Mouse (Mus musculus): Measurements from ENCODE around the gene Fcor. TPM values are rescaled to one million over a fixed set of nuclear protein-coding genes. Genes with fewer than 3 reads are reported as not detected.
A peak's percentile ranks its signal among the peaks of the same experiment; 100 is the strongest.

Fcor gene
- polyA plus RNA-seq (2016; fragmentation: Nextera tagmentation; extraction: Ambion mirVana) = 11.0 and 12.6 TPM in 2 replicates

DNA sequence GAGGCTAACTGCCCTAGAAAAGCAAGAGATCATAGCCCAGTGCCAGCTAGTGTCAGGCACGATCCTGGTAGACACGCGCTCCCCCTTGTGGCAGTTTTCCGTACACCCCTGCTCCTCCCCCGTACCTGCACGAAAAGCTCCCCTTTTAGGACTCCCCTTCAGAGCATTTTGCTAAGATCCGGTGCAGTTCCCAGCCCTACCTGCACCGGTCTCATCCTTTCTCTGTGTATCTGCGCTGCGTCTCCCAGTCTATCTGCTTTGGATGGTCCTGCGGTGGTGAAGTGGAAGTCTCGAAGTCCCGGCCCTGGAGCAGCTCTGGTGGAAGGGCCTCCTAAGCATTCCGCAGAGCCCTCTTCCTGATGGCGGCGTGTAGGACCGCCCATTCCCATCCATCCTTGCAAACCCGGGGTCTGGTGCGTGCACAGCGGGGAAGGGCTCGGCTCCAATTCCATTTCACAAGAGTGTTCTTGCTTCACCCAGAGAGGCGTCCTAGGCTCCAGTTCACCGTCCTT lies at the start of gene Fcor:
Gene Fcor (minus strand): TSS at position 383 of the 512 bp plus-strand sequence.
- peak; percentile 91 for DNase-seq (ENCODE audit: low spot score)
- H3K9me3 ChIP-seq (replicated peaks) = no peaks in the 10 kb centered on the region
- no peaks in the 10 kb centered on the region for H3K36me3 ChIP-seq
- WGBS = under 1% methylated on average over 23 of the region's 23 CpGs
- no peaks in the 10 kb centered on the region for H3K27me3 ChIP-seq (ENCODE audit: low read depth, poor library complexity, severe bottlenecking)
- H3K4me1 ChIP-seq = peaks cover 7% of the 10 kb centered on the region; the same call in 1 of the 2 replicates
- peak within 1 kb of the TSS; percentile 84 for H3K27ac ChIP-seq
- peak within 1 kb of the TSS; percentile 58 for H3K4me3 ChIP-seq

- Histone ChIP-seq H3K9me3 (replicated peaks) (no peaks in the 10 kb centered on the region), H3K27ac (no peak overlapping the region), H3K36me3 (no peaks in the 10 kb centered on the region), H3K4me3 (no peak overlapping the region), H3K4me1 (no peaks in the 10 kb centered on the region), H3K27me3 (ENCODE audit: low read depth, poor library complexity, severe bottlenecking) (no peaks in the 10 kb centered on the region)
- WGBS = 62% methylated on average over 1 of the region's 1 CpGs
- DNase-seq (ENCODE audit: low spot score) = no peak
Observed at GRCm38 (mm10) chr8:3721041-3721440, 48.9 kb upstream of the Fcor start.

DNA sequence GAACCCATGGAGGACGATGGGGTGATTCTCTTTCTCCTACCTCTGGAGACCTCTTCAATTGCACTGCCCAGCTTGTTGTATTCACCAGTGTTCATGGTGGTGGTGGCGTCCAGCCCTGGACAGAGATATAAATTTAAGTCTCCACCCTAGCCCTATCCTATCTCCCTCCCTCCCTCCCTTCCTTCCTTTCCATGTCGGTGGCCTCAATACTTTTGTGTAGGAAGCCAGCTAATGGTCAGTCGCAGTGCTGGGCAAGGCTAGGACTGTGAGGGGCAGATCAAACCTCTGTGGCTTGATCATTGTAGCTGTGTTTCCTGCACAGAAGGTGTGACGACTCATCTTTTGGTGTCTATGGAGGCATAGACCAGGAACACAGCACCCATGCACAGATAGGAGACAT lies 48.4 kb upstream of the Fcor start, which contains the start of gene Clec4g:
Gene Clec4g (minus strand): TSS at position 101 of the 400 bp plus-strand sequence.
- WGBS = 76% methylated on average over 5 of the region's 5 CpGs
- Histone ChIP-seq H3K4me3 (no peak within 1 kb of the TSS), H3K4me1 (no peaks in the 10 kb centered on the region), H3K27me3 (ENCODE audit: low read depth, poor library complexity, severe bottlenecking) (no peaks in the 10 kb centered on the region), H3K9me3 (replicated peaks) (no peaks in the 10 kb centered on the region), H3K36me3 (no peaks in the 10 kb centered on the region), H3K27ac (no peak within 1 kb of the TSS)
- no peak for DNase-seq (ENCODE audit: low spot score)

DNA sequence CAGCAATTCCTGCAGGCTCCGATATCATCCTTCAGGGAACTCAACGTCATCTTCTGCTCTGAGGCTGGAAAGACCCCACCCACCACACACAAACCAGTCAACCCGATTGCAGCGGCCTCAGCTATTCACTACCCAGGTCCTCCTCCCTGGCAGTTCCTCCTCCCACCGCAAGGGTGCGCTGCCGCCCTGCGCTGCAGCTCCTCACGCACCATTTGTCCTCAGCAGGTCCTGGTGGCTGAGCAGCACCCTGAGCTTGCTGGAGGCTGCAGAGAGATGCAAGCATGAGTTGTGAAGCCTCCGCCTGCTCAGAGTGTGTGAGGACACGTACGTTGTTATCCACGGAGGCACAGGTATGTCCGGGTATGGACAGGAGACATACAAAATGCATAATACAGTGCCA lies 46.4 kb upstream of the Fcor start:
- no peaks in the 10 kb centered on the region for H3K4me1 ChIP-seq

DNA sequence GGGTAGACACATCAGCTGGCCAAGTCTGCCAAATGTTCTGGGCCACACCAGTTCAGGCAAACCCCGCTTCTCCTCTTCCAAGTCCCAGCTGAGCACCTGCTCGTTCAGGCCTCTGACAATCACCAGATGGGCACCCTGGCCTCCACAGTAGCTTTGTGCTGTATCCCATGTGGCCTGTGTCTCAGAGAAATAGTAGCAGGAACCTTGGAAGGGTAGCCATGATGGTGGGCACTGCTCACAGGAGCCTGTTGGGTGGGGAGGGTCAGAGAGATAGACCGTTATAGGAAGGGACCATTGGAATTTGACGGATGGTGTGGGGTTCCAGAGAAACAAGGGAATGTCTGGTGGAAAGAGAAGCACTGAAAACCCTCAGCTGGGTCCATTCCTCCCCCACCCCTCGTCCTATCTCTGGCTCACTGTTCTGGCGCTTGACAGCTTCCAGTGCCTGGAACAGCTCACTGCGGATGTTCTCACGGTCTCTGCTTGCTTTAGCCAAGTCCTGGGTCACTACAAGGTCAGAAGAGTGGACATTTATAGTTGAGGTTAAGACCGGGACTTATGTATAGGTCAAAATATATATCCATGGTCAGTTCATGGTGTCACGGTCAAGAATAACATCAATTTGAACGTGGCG lies 45.3 kb upstream of the Fcor start:
- no peaks in the 10 kb centered on the region for H3K36me3 ChIP-seq
- no peak for DNase-seq (ENCODE audit: low spot score)
- H3K9me3 ChIP-seq (replicated peaks) = no peaks in the 10 kb centered on the region
- WGBS = 85% methylated on average over 12 of the region's 12 CpGs
- H3K27me3 ChIP-seq (ENCODE audit: low read depth, poor library complexity, severe bottlenecking) = no peaks in the 10 kb centered on the region
- H3K4me3 ChIP-seq = no peak overlapping the region
- no peaks in the 10 kb centered on the region for H3K4me1 ChIP-seq
- H3K27ac ChIP-seq = no peak overlapping the region

More for the DNA sequence above, 46.4 kb upstream of the Fcor start:
- Histone ChIP-seq H3K36me3 (no peaks in the 10 kb centered on the region), H3K27me3 (ENCODE audit: low read depth, poor library complexity, severe bottlenecking) (no peaks in the 10 kb centered on the region), H3K27ac (no peak overlapping the region), H3K9me3 (replicated peaks) (no peaks in the 10 kb centered on the region), H3K4me3 (no peak overlapping the region)
- WGBS = 16% methylated on average over 14 of the region's 14 CpGs
- DNase-seq (ENCODE audit: low spot score) = peak; percentile 77

DNA sequence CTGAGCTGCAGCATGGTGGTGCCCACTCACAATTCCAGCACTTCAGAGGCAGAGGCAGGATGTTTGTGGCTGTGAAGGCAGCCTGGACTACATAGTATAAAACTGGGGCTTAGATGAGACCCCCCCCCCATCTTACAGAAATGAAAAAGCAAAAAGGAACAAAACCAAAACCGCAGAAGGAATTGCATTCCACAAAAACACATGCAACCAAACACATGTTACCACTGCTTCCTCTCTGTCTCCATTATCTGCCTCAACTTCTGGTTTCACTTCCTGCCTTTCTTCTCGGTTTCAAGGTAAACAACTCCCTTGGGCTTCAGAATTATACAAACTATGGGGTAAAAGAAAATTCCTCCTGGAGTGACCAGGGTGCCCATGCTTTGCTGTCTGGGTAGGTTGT lies 39.5 kb upstream of the Fcor start:
- H3K36me3 ChIP-seq = no peaks in the 10 kb centered on the region
- WGBS = 63% methylated on average over 2 of the region's 2 CpGs
- no peak overlapping the region for H3K4me3 ChIP-seq
- H3K9me3 ChIP-seq (replicated peaks) = no peaks in the 10 kb centered on the region
- no peaks in the 10 kb centered on the region for H3K27me3 ChIP-seq (ENCODE audit: low read depth, poor library complexity, severe bottlenecking)
- no peak for DNase-seq (ENCODE audit: low spot score)
- no peak overlapping the region for H3K27ac ChIP-seq
- no peaks in the 10 kb centered on the region for H3K4me1 ChIP-seq

- WGBS = 89% methylated on average over 3 of the region's 3 CpGs
- no peaks in the 10 kb centered on the region for H3K36me3 ChIP-seq
- DNase-seq (ENCODE audit: low spot score) = no peak
- H3K27ac ChIP-seq = no peak overlapping the region
- H3K27me3 ChIP-seq (ENCODE audit: low read depth, poor library complexity, severe bottlenecking) = no peaks in the 10 kb centered on the region
- no peaks in the 10 kb centered on the region for H3K9me3 ChIP-seq (replicated peaks)
- no peak overlapping the region for H3K4me3 ChIP-seq
- no peaks in the 10 kb centered on the region for H3K4me1 ChIP-seq
Observed at GRCm38 (mm10) chr8:3710312-3710711, 38.1 kb upstream of the Fcor start.

DNA sequence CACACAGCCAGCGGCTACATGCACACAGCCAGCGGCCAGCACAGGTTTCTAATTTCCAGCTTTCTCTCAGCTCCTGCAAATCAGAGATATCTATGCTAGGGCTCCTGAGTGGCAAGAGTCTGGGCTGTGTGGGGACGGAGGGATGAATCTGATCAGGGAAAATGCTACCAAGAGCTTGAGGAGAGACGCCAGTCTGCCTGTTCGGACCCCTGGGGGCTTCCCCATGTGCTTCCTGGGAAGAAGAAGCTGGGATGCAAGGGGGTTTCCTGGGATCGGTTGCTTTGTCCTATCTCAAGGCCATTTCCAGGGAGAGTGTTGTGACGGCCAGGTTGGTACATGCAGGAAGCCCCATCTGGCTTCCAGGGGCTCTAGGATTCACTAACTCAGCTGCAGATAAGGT lies 35.4 kb upstream of the Fcor start:
- no peak overlapping the region for H3K4me3 ChIP-seq
- H3K36me3 ChIP-seq = no peaks in the 10 kb centered on the region
- H3K9me3 ChIP-seq (replicated peaks) = no peaks in the 10 kb centered on the region
- H3K4me1 ChIP-seq = no peaks in the 10 kb centered on the region
- no peaks in the 10 kb centered on the region for H3K27me3 ChIP-seq (ENCODE audit: low read depth, poor library complexity, severe bottlenecking)
- 71% methylated on average over 7 of the region's 7 CpGs for WGBS
- no peak overlapping the region for H3K27ac ChIP-seq
- DNase-seq (ENCODE audit: low spot score) = no peak

DNA sequence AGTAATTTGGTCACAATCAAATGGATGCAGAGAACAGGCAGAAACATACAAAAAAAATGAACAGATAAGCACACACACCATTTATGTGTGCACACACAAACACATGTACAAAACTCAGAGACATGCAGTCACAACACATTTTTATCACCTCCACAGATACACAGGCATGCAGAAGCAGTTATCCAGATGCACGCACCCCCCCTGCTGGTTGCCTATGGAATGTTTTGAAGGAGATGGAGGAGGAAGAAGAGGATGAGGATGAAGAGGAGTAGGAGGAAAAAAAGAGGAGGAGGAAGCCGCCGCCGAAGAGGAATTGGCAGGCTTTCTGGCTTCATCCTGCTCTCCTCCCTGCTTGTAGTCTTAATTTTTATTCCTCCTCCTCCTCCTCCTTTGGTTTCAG lies 33.5 kb upstream of the Fcor start:
- Histone ChIP-seq H3K4me3 (no peak overlapping the region), H3K9me3 (replicated peaks) (no peaks in the 10 kb centered on the region), H3K27me3 (ENCODE audit: low read depth, poor library complexity, severe bottlenecking) (no peaks in the 10 kb centered on the region), H3K27ac (no peak overlapping the region), H3K4me1 (no peaks in the 10 kb centered on the region), H3K36me3 (no peaks in the 10 kb centered on the region)
- no peak for DNase-seq (ENCODE audit: low spot score)
- 68% methylated on average over 4 of the region's 4 CpGs for WGBS

GRCm38 (mm10) chr8:3701491-3701890 lies 29.3 kb upstream of the Fcor start:
- no peaks in the 10 kb centered on the region for H3K9me3 ChIP-seq (replicated peaks)
- WGBS = 95% methylated on average over 1 of the region's 1 CpGs
- no peaks in the 10 kb centered on the region for H3K36me3 ChIP-seq
- DNase-seq (ENCODE audit: low spot score) = no peak
- H3K27ac ChIP-seq = no peak overlapping the region
- no peaks in the 10 kb centered on the region for H3K27me3 ChIP-seq (ENCODE audit: low read depth, poor library complexity, severe bottlenecking)
- H3K4me1 ChIP-seq = no peaks in the 10 kb centered on the region
- H3K4me3 ChIP-seq = no peak overlapping the region

DNA sequence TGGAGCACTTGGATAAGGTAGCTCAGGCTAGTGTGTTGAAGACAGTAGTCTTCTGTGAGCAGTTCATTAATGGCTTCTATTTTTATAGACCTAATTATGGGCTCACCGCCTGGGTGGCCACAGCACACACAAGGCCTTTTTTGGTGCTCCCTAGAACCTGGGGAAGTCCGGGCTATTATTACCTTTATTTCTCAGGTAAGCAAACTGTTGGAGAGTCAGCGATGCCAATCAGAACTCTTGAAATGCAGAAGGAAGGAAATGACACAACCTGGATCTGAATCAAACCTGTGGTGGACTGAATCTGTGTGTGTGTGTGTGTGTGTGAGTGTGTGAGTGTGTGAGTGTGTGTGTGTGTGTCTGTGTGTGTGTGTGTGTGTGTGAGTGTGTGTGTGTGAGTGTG lies 22.0 kb upstream of the Fcor start, which contains the start of gene Fcer2a:
Gene Fcer2a (minus strand): TSS at position 55 of the 400 bp plus-strand sequence.
- 87% methylated on average over 3 of the region's 3 CpGs for WGBS
- Histone ChIP-seq H3K4me3 (no peak within 1 kb of the TSS), H3K27me3 (ENCODE audit: low read depth, poor library complexity, severe bottlenecking) (no peaks in the 10 kb centered on the region), H3K9me3 (replicated peaks) (no peaks in the 10 kb centered on the region), H3K4me1 (no peaks in the 10 kb centered on the region), H3K27ac (no peak within 1 kb of the TSS), H3K36me3 (no peaks in the 10 kb centered on the region)
- no peak for DNase-seq (ENCODE audit: low spot score)

- H3K27ac ChIP-seq = no peak overlapping the region
- WGBS = 83% methylated on average over 3 of the region's 3 CpGs
Observed at GRCm38 (mm10) chr8:3690774-3691173, 18.6 kb upstream of the Fcor start.

GRCm38 (mm10) chr8:3687537-3687936 lies 15.4 kb upstream of the Fcor start:
- Histone ChIP-seq H3K27ac (no peak overlapping the region), H3K9me3 (replicated peaks) (no peaks in the 10 kb centered on the region), H3K4me3 (no peak overlapping the region), H3K27me3 (ENCODE audit: low read depth, poor library complexity, severe bottlenecking) (no peaks in the 10 kb centered on the region), H3K4me1 (no peaks in the 10 kb centered on the region), H3K36me3 (peaks cover 9% of the 10 kb centered on the region)
- WGBS = 78% methylated on average over 6 of the region's 6 CpGs
- no peak for DNase-seq (ENCODE audit: low spot score)

More at GRCm38 (mm10) chr8:3690774-3691173, 18.6 kb upstream of the Fcor start:
- Histone ChIP-seq H3K36me3 (no peaks in the 10 kb centered on the region), H3K4me1 (no peaks in the 10 kb centered on the region), H3K27me3 (ENCODE audit: low read depth, poor library complexity, severe bottlenecking) (no peaks in the 10 kb centered on the region), H3K4me3 (no peak overlapping the region), H3K9me3 (replicated peaks) (no peaks in the 10 kb centered on the region)
- no peak for DNase-seq (ENCODE audit: low spot score)

Measured in limb, embryonic 10.5 days (tissue).